Mouse (Mus musculus): ENCODE data around the gene Usp53. TPM values are rescaled to one million over a fixed set of nuclear protein-coding genes. Genes with fewer than 3 reads are reported as not detected.

Usp53 gene
- polyA plus RNA-seq, 1 experiment, result 1.7 TPM

GRCm38 (mm10) chr3:122921676-122922527 lies 62.4 kb downstream of the Usp53 start:
- Histone ChIP-seq H3K4me2 (ENCODE audit: low read depth) (no peak overlapping the region), H3K27me3 (ENCODE audit: control insufficient read depth, insufficient read depth, insufficient read length) (no peaks in the 10 kb centered on the region), H3K36me3 (ENCODE audit: control insufficient read depth, insufficient read depth) (no peaks in the 10 kb centered on the region), H3ac (ENCODE audit: control insufficient read depth, insufficient read length) (no peak overlapping the region), H3K79me2 (ENCODE audit: control insufficient read depth, insufficient read depth) (peaks cover 12% of the 10 kb centered on the region), H3K4me3 (no peak overlapping the region)
- TF ChIP-seq MAX (IDR thresholded peaks at IDR 0.05; ENCODE audit: low read depth), result no peak
- TF ChIP-seq TCF12 (IDR thresholded peaks at IDR 0.05; ENCODE audit: insufficient read depth, poor library complexity, severe bottlenecking), result no peak

GRCm38 (mm10) chr3:122920572-122921435 lies 63.5 kb downstream of the Usp53 start:
- peak overlapping the region; percentile 7 for H3K4me2 ChIP-seq (ENCODE audit: low read depth)
- H3ac ChIP-seq (ENCODE audit: control insufficient read depth, insufficient read length), result no peak overlapping the region
- no peak overlapping the region for H3K4me3 ChIP-seq
- TF ChIP-seq TCF3 (IDR thresholded peaks at IDR 0.05; ENCODE audit: insufficient read length, low read depth) (no peak), REST (IDR thresholded peaks at IDR 0.05; ENCODE audit: insufficient read depth, insufficient read length) (no peak), POLR2AphosphoS2 (IDR thresholded peaks at IDR 0.05; ENCODE audit: insufficient read length, low read depth) (no peak), CEBPB (IDR thresholded peaks at IDR 0.05; ENCODE audit: insufficient read depth, poor library complexity, severe bottlenecking) (no peak), TCF12 (IDR thresholded peaks at IDR 0.05; ENCODE audit: insufficient read depth, poor library complexity, severe bottlenecking) (no peak), POLR2A (IDR thresholded peaks at IDR 0.05; ENCODE audit: insufficient read length, low read depth) (no peak), MYOD1 (IDR thresholded peaks at IDR 0.05; ENCODE audit: control insufficient read depth in 1 of 3, insufficient read length in 2 of 3, low read depth in 2 of 3) (no peak), SRF (IDR thresholded peaks at IDR 0.05; ENCODE audit: control insufficient read depth, insufficient read length, low read depth) (no peak), MAX (IDR thresholded peaks at IDR 0.05; ENCODE audit: low read depth) (no peak), MYOG (IDR thresholded peaks at IDR 0.05; ENCODE audit: control insufficient read depth in 1 of 3, insufficient read depth in 1 of 3, insufficient read length in 2 of 3, low read depth in 2 of 3) (no peak), E2F4 (IDR thresholded peaks at IDR 0.05; ENCODE audit: insufficient read depth) (no peak), USF1 (IDR thresholded peaks at IDR 0.05; ENCODE audit: low read depth) (no peak)
- no peaks in the 10 kb centered on the region for H3K27me3 ChIP-seq (ENCODE audit: control insufficient read depth, insufficient read depth, insufficient read length)
- peaks cover 12% of the 10 kb centered on the region for H3K79me2 ChIP-seq (ENCODE audit: control insufficient read depth, insufficient read depth)
- H3K36me3 ChIP-seq (ENCODE audit: control insufficient read depth, insufficient read depth), result no peaks in the 10 kb centered on the region

DNA sequence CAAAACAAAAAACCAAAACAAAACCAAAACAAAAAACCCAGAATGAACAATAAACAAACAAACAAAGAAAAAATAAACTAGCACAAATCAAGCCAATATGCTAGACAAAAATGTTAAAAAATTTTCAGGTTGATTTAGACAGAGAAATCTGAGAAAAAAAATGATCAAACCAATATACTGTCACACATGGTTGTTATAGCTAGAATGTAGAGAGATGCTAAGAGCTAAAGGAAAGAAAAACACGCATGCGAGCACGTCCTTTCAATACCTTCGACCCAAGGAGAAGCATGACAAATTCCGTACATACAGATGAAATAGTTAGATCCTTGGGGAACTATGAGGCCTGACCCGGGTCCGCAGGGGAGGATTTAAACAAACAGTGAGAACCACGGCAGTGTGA lies 65.0 kb downstream of the Usp53 start, which contains the start of gene Gm10959:
Gm10959 (minus strand) TSS at position 101 of the 400 bp plus-strand sequence.
- Histone ChIP-seq H3K79me2 (ENCODE audit: control insufficient read depth, insufficient read depth) (no peaks in the 10 kb centered on the region), H3K27me3 (ENCODE audit: control insufficient read depth, insufficient read depth, insufficient read length) (no peaks in the 10 kb centered on the region), H3K4me3 (no peak within 1 kb of the TSS), H3K36me3 (ENCODE audit: control insufficient read depth, insufficient read depth) (no peaks in the 10 kb centered on the region), H3K4me2 (ENCODE audit: low read depth) (no peak within 1 kb of the TSS), H3ac (ENCODE audit: control insufficient read depth, insufficient read length) (no peak within 1 kb of the TSS)
- TF ChIP-seq E2F4 (IDR thresholded peaks at IDR 0.05; ENCODE audit: insufficient read depth) (no peak), REST (IDR thresholded peaks at IDR 0.05; ENCODE audit: insufficient read depth, insufficient read length) (no peak), CEBPB (IDR thresholded peaks at IDR 0.05; ENCODE audit: insufficient read depth, poor library complexity, severe bottlenecking) (no peak), MAX (IDR thresholded peaks at IDR 0.05; ENCODE audit: low read depth) (no peak), MYOG (IDR thresholded peaks at IDR 0.05; ENCODE audit: control insufficient read depth in 1 of 3, insufficient read depth in 1 of 3, insufficient read length in 2 of 3, low read depth in 2 of 3) (no peak), POLR2A (IDR thresholded peaks at IDR 0.05; ENCODE audit: insufficient read length, low read depth) (no peak), MYOD1 (IDR thresholded peaks at IDR 0.05; ENCODE audit: control insufficient read depth in 1 of 3, insufficient read length in 2 of 3, low read depth in 2 of 3) (no peak), SRF (IDR thresholded peaks at IDR 0.05; ENCODE audit: control insufficient read depth, insufficient read length, low read depth) (no peak), POLR2AphosphoS2 (IDR thresholded peaks at IDR 0.05; ENCODE audit: insufficient read length, low read depth) (no peak), TCF12 (IDR thresholded peaks at IDR 0.05; ENCODE audit: insufficient read depth, poor library complexity, severe bottlenecking) (no peak), USF1 (IDR thresholded peaks at IDR 0.05; ENCODE audit: low read depth) (no peak), TCF3 (IDR thresholded peaks at IDR 0.05; ENCODE audit: insufficient read length, low read depth) (no peak)

DNA sequence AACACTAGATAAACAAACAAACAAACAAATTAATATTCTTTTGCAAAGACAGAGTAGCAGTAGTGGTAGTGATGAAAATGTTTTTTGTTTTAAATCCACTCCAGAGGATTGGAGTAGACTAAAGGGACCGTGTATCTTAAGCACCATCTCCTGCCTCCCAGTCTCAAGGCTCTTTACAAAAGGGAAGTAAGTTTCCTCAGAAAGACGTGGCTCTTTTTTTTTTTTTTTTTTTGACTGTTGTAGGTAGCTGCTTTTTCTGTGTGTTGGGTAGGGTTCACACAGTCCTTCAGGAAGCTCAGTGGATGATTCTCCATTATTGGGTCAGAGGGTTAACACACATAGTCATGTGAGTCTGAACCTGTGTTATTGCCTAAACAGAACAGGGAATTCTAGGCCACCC lies 65.6 kb downstream of the Usp53 start:
- TF ChIP-seq POLR2A (IDR thresholded peaks at IDR 0.05; ENCODE audit: insufficient read length, low read depth), result no peak
- TF ChIP-seq USF1 (IDR thresholded peaks at IDR 0.05; ENCODE audit: low read depth), result no peak
- TF ChIP-seq TCF3 (IDR thresholded peaks at IDR 0.05; ENCODE audit: insufficient read length, low read depth), result no peak
- TF ChIP-seq REST (IDR thresholded peaks at IDR 0.05; ENCODE audit: insufficient read depth, insufficient read length), result no peak
- no peak for TF ChIP-seq SRF (IDR thresholded peaks at IDR 0.05; ENCODE audit: control insufficient read depth, insufficient read length, low read depth)
- TF ChIP-seq MAX (IDR thresholded peaks at IDR 0.05; ENCODE audit: low read depth), result no peak
- TF ChIP-seq POLR2AphosphoS2 (IDR thresholded peaks at IDR 0.05; ENCODE audit: insufficient read length, low read depth), result no peak
- TF ChIP-seq E2F4 (IDR thresholded peaks at IDR 0.05; ENCODE audit: insufficient read depth), result no peak
- TF ChIP-seq MYOG (IDR thresholded peaks at IDR 0.05; ENCODE audit: control insufficient read depth in 1 of 3, insufficient read depth in 1 of 3, insufficient read length in 2 of 3, low read depth in 2 of 3), result no peak
- no peak for TF ChIP-seq TCF12 (IDR thresholded peaks at IDR 0.05; ENCODE audit: insufficient read depth, poor library complexity, severe bottlenecking)
- no peak for TF ChIP-seq MYOD1 (IDR thresholded peaks at IDR 0.05; ENCODE audit: control insufficient read depth in 1 of 3, insufficient read length in 2 of 3, low read depth in 2 of 3)
- no peak for TF ChIP-seq CEBPB (IDR thresholded peaks at IDR 0.05; ENCODE audit: insufficient read depth, poor library complexity, severe bottlenecking)
- H3K4me3 ChIP-seq, result no peak overlapping the region
- H3ac ChIP-seq (ENCODE audit: control insufficient read depth, insufficient read length), result no peak overlapping the region
- no peak overlapping the region for H3K4me2 ChIP-seq (ENCODE audit: low read depth)
- H3K79me2 ChIP-seq (ENCODE audit: control insufficient read depth, insufficient read depth), result no peaks in the 10 kb centered on the region
- no peaks in the 10 kb centered on the region for H3K27me3 ChIP-seq (ENCODE audit: control insufficient read depth, insufficient read depth, insufficient read length)
- no peaks in the 10 kb centered on the region for H3K36me3 ChIP-seq (ENCODE audit: control insufficient read depth, insufficient read depth)
